Mouse (Mus musculus) embryonic fibroblast, embryonic 13.5 days (primary cell): Measurements from ENCODE around the gene Prodh2. TPM values are rescaled to one million over a fixed set of nuclear protein-coding genes. Genes with fewer than 3 reads are reported as not detected.
"Not testable (repeated sequence)": the region's sequence is repeated elsewhere in the genome, so short reads cannot be mapped to it uniquely, and the experiment has no call there.

Experiments used
- H3K27ac ChIP-seq: 2 replicates; pipeline ENCODE4 v1.5.1; 2012; ENCODE audit warnings: low read length, control low read depth, inconsistent platforms; ENCODE audit not compliant: insufficient read depth
- H3K4me1 ChIP-seq: 2 replicates; pipeline ENCODE4 v1.6.1; 2011; ENCODE audit warnings: low read length; ENCODE audit not compliant: control insufficient read depth, insufficient read depth
- H3K4me3 ChIP-seq: 2 replicates; pipeline ENCODE4 v1.5.1; 2011; ENCODE audit warnings: mild to moderate bottlenecking, control low read depth, low read length; ENCODE audit not compliant: insufficient read depth
- CTCF ChIP-seq: IDR thresholded peaks from 2 replicates; pipeline ENCODE4 v1.5.1; 2011; ENCODE audit warnings: mild to moderate bottlenecking, control low read depth, low read length, moderate library complexity, borderline replicate concordance; ENCODE audit not compliant: insufficient read depth
- POLR2A ChIP-seq: IDR thresholded peaks from 2 replicates; pipeline ENCODE4 v1.6.1; 2011; ENCODE audit warnings: low read depth, mild to moderate bottlenecking, control low read depth, low read length, moderate library complexity
- polyA plus RNA-seq: library from polyadenylated mRNA; stranded (reverse); fragments of >200 nt; gene quantifications from 2 replicates; pipeline ENCODE4 v1.2.4, GENCODE M21; 2011; ENCODE audit warnings: low read depth; ENCODE audit not compliant: missing spikeins, insufficient read length

Prodh2 gene
- polyA plus RNA-seq, 1 experiment = not detected

- TF ChIP-seq POLR2A (no peak), CTCF (no peak)
- no peak overlapping the region for H3K4me3 ChIP-seq
- no peaks in the 10 kb centered on the region for H3K4me1 ChIP-seq
- no peak overlapping the region for H3K27ac ChIP-seq
These were observed 15.7 kb upstream of the Prodh2 start for GRCm38 (mm10) chr7:30477415-30478381.

- no peak for TF ChIP-seq POLR2A
- no peak for TF ChIP-seq CTCF
- no peaks in the 10 kb centered on the region for H3K4me1 ChIP-seq
- no peak overlapping the region for H3K27ac ChIP-seq
- H3K4me3 ChIP-seq = no peak overlapping the region
These were observed 9.2 kb upstream of the Prodh2 start for GRCm38 (mm10) chr7:30484250-30484649.

GRCm38 (mm10) chr7:30490251-30490956, 3.0 kb upstream of the Prodh2 start:
- H3K4me3 ChIP-seq = no peak overlapping the region
- H3K27ac ChIP-seq = no peak overlapping the region
- TF ChIP-seq POLR2A = no peak
- no peak for TF ChIP-seq CTCF
- no peaks in the 10 kb centered on the region for H3K4me1 ChIP-seq

- TF ChIP-seq CTCF (no peak), POLR2A (no peak)
These were observed 2.5 kb upstream of the Prodh2 start for GRCm38 (mm10) chr7:30490957-30491307.

GRCm38 (mm10) chr7:30492765-30493164, 657 bp upstream of the Prodh2 start:
- no peak overlapping the region for H3K4me3 ChIP-seq
- H3K27ac ChIP-seq = no peak overlapping the region
- TF ChIP-seq CTCF = peak; percentile 63; the same call in 1 of the 2 replicates
- no peak for TF ChIP-seq POLR2A
- no peaks in the 10 kb centered on the region for H3K4me1 ChIP-seq

More at GRCm38 (mm10) chr7:30490957-30491307, 2.5 kb upstream of the Prodh2 start:
- Histone ChIP-seq H3K4me3 (no peak overlapping the region), H3K4me1 (no peaks in the 10 kb centered on the region), H3K27ac (no peak overlapping the region)

- H3K4me3 ChIP-seq, H3K4me1 ChIP-seq, H3K27ac ChIP-seq: not testable (repeated sequence)
These were observed 2.2 kb downstream of the Prodh2 start for GRCm38 (mm10) chr7:30495506-30496042.

- H3K27ac ChIP-seq, H3K4me1 ChIP-seq, H3K4me3 ChIP-seq: not testable (repeated sequence)
These were observed 7.7 kb downstream of the Prodh2 start for GRCm38 (mm10) chr7:30501159-30501558.

- TF ChIP-seq POLR2A (no peak), CTCF (no peak)
- no peak overlapping the region for H3K4me3 ChIP-seq
These were observed 14.6 kb downstream of the Prodh2 start for GRCm38 (mm10) chr7:30508061-30508460.

GRCm38 (mm10) chr7:30515003-30515760, 21.8 kb downstream of the Prodh2 start:
- no peak for TF ChIP-seq POLR2A
- no peak for TF ChIP-seq CTCF
- Histone ChIP-seq H3K4me1 (no peaks in the 10 kb centered on the region), H3K4me3 (no peak overlapping the region), H3K27ac (no peak overlapping the region)

More at GRCm38 (mm10) chr7:30508061-30508460, 14.6 kb downstream of the Prodh2 start:
- H3K27ac ChIP-seq = no peak overlapping the region
- no peaks in the 10 kb centered on the region for H3K4me1 ChIP-seq
